Mouse (Mus musculus) stomach, embryonic 14.5 days (tissue): Measurements from ENCODE around the gene Elf1. TPM values are rescaled to one million over a fixed set of nuclear protein-coding genes. Genes with fewer than 3 reads are reported as not detected.

ENCODE experiments used
- ATAC-seq: fragments of 200-750 bp; cut with Nextera tagmentation; 2 replicates; pipeline ENCODE4 v1.8.0; 2017; ENCODE audit warnings: low read depth, moderate TSS enrichment; ENCODE audit not compliant: insufficient number of reproducible peaks, insufficient read depth, low FRiP score
- H3K27ac ChIP-seq: fragments of 300-500 bp; sonication (generic); 2 replicates; pipeline ENCODE4 v1.5.1; 2014; ENCODE audit warnings: mild to moderate bottlenecking, low read length, moderate library complexity, mixed read lengths
- H3K27me3 ChIP-seq: fragments of 300-500 bp; sonication (generic); 2 replicates; pipeline ENCODE4 v1.6.1; 2014; ENCODE audit warnings: low read length, control low read depth, mixed read lengths; ENCODE audit not compliant: control insufficient read depth, insufficient read depth
- H3K36me3 ChIP-seq: fragments of 300-500 bp; sonication (generic); 2 replicates; pipeline ENCODE4 v1.6.1; 2014; ENCODE audit warnings: mild to moderate bottlenecking, control low read depth, low read length, moderate library complexity, mixed read lengths; ENCODE audit not compliant: control insufficient read depth, insufficient read depth
- H3K4me1 ChIP-seq: fragments of 300-500 bp; sonication (generic); 2 replicates; pipeline ENCODE4 v1.6.1; 2014; ENCODE audit warnings: low read length, control low read depth, mixed read lengths; ENCODE audit not compliant: control insufficient read depth, insufficient read depth
- H3K4me2 ChIP-seq: fragments of 300-500 bp; sonication (generic); replicated peaks from 2 replicates; pipeline ENCODE4 v1.6.1; 2014; ENCODE audit warnings: low read depth, low read length, control low read depth
- H3K4me3 ChIP-seq: fragments of 300-500 bp; sonication (generic); 2 replicates; pipeline ENCODE4 v1.5.1; 2014; ENCODE audit warnings: low read depth, low read length, control low read depth
- H3K9ac ChIP-seq: fragments of 300-500 bp; sonication (generic); replicated peaks from 2 replicates; pipeline ENCODE4 v1.6.1; 2014; ENCODE audit warnings: low read depth, mild to moderate bottlenecking, control low read depth, low read length, moderate library complexity, mixed read lengths
- H3K9me3 ChIP-seq: fragments of 300-500 bp; sonication (generic); 2 replicates; pipeline ENCODE4 v1.6.1; 2016; ENCODE audit warnings: low read depth, low read length, control low read depth; ENCODE audit not compliant: control insufficient read depth
- WGBS: fragments of 180-500 bp; shearing (Covaris S2); extraction: QIAGEN DNeasy Blood & Tissue Kit; methylation state at CpG from one replicate; pipeline ENCODE4 v1.1.7; 2014; 5-methylcytosine and 5-hydroxymethylcytosine counted together
- polyA plus RNA-seq: library from polyadenylated mRNA; unstranded; fragments of >200 nt; fragmentation: Nextera tagmentation; extraction: Ambion mirVana; gene quantifications from 2 replicates; pipeline ENCODE4 v1.2.1, GENCODE M21; 2014

The Elf1 gene
- polyA plus RNA-seq, 1 experiment from 2014 or later = 25.8 TPM

DNA sequence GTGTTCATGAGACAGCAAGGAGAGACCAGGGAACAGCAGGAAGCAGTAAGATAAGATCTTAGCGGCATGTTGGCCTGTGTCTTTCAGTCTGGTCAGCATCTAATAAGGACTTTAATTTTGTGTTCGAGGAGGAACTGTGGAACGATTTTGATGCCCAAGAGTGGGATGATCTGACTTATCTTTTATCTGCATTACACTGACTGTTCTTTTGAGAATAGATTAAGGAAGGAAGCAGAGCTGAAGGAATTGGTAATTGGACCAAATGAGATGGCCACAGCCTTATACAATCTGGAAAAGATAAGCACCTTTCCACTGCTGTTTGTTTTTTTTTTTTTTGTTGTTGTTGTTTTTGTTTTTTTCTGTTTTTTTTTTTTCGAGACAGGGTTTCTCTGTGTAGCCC is 19.8 kb downstream of the Elf1 start:
- Histone ChIP-seq H3K27ac (no peak overlapping the region), H3K4me3 (no peak overlapping the region), H3K27me3 (no peaks in the 10 kb centered on the region), H3K36me3 (no peaks in the 10 kb centered on the region), H3K9ac (no peak overlapping the region), H3K4me1 (0 out of 2 replicates have a peak, but pooled peaks cover 4% of the 10 kb centered on the region), H3K4me2 (no peak overlapping the region), H3K9me3 (no peaks in the 10 kb centered on the region; the same call in 1 of the 2 replicates)
- 86% methylated on average over 4 of the region's 4 CpGs for WGBS
- ATAC-seq = no peak

DNA sequence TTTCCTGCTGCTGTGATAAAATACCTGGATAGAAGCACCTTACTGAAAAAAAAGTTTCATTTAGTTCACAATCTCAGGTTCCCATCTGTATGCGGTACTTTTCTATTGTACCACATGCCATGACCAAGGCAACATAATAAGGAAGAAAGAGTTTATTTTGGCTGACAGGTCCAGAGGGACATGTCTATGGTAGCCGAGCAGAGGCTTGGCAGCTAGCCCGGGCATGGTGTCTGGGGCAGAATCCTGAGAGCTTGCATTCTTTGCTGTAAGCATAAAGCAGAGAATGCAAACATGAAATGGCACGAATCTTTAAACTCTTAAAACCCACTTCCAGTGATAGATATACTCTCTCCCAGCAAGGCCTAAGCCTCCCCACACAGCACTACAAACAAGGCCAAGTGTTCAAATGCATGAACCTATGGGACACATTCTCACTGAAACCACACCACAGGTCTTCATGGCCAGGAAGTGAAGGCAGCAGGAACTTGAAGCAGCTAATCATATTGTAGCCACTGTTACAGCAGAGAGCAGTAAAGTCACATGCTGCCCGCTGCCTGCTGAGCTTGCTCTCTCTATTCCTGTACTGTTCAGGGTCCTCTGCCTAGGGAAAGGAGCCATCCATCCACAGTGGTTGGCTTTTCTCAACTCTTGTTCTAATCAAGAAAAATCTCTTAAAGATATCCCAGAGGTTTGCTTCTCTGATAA is 22.5 kb downstream of the Elf1 start:
- Histone ChIP-seq H3K36me3 (no peaks in the 10 kb centered on the region), H3K27ac (no peak overlapping the region), H3K9me3 (no peaks in the 10 kb centered on the region; the same call in 1 of the 2 replicates), H3K4me2 (no peak overlapping the region), H3K4me1 (0 out of 2 replicates have a peak, but pooled peaks cover 4% of the 10 kb centered on the region), H3K9ac (no peak overlapping the region), H3K4me3 (no peak overlapping the region), H3K27me3 (no peaks in the 10 kb centered on the region)
- WGBS = 54% methylated on average over 5 of the region's 5 CpGs
- ATAC-seq = no peak

- no peak overlapping the region for H3K27ac ChIP-seq
These were observed 23.4 kb downstream of the Elf1 start for GRCm38 (mm10) chr14:79504246-79505006.

GRCm38 (mm10) chr14:79506207-79506606 is 25.2 kb downstream of the Elf1 start:
- Histone ChIP-seq H3K4me2 (no peak overlapping the region), H3K9me3 (no peaks in the 10 kb centered on the region; the same call in 1 of the 2 replicates), H3K4me1 (0 out of 2 replicates have a peak, but pooled peaks cover 4% of the 10 kb centered on the region), H3K27ac (no peak overlapping the region), H3K9ac (no peak overlapping the region), H3K4me3 (no peak overlapping the region), H3K36me3 (no peaks in the 10 kb centered on the region), H3K27me3 (no peaks in the 10 kb centered on the region)
- WGBS = 74% methylated on average over 9 of the region's 9 CpGs
- peak; percentile 79; the same call in 1 of the 2 replicates for ATAC-seq

More at GRCm38 (mm10) chr14:79504246-79505006, 23.4 kb downstream of the Elf1 start:
- H3K4me1 ChIP-seq = 0 out of 2 replicates have a peak, but pooled peaks cover 4% of the 10 kb centered on the region
- H3K4me2 ChIP-seq = no peak overlapping the region
- H3K27me3 ChIP-seq = no peaks in the 10 kb centered on the region
- ATAC-seq = no peak
- no peak overlapping the region for H3K4me3 ChIP-seq
- H3K9me3 ChIP-seq = no peaks in the 10 kb centered on the region; the same call in 1 of the 2 replicates
- WGBS = 78% methylated on average over 7 of the region's 7 CpGs
- H3K36me3 ChIP-seq = no peaks in the 10 kb centered on the region
- H3K9ac ChIP-seq = no peak overlapping the region

GRCm38 (mm10) chr14:79507846-79508245 is 26.9 kb downstream of the Elf1 start:
- 52% methylated on average over 1 of the region's 1 CpGs for WGBS
- no peak for ATAC-seq
- Histone ChIP-seq H3K9ac (no peak overlapping the region), H3K27me3 (no peaks in the 10 kb centered on the region), H3K4me1 (0 out of 2 replicates have a peak, but pooled peaks cover 4% of the 10 kb centered on the region), H3K36me3 (no peaks in the 10 kb centered on the region), H3K4me3 (no peak overlapping the region), H3K4me2 (no peak overlapping the region), H3K27ac (peak overlapping the region; percentile 18; the same call in 1 of the 2 replicates), H3K9me3 (no peaks in the 10 kb centered on the region)

DNA sequence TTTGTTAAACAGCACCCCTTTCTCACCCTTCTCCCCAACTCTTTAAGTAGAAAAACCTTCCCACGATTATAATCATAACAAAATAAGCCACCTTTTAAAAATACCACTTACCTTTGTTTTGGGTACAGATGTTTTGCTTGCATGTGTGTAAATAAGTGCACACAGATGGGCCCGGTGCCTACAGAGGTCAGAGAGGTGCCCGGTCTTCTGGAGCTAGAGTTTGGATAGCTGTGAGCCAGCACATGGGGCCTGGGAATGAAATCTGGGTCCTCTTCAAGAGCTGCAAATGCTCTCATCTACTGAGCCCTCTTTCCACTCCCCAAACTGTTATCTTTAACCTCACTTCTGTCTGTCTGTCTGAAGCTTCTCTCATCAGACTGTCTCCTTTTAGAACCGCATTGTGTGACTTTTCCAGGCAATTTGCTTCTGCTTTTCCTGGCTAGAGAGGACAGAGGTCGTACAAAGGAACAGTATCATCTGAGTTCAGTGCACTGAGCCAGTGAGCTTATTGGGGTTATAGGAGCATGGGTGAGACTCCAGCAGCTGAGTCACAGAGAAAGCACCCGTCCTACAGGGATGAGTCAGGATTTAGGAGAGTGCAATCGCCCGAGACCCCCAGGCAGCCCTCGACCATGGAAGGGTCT is 27.8 kb downstream of the Elf1 start:
- Histone ChIP-seq H3K9ac (no peak overlapping the region), H3K36me3 (no peaks in the 10 kb centered on the region), H3K4me1 (0 out of 2 replicates have a peak, but pooled peaks cover 4% of the 10 kb centered on the region), H3K27me3 (no peaks in the 10 kb centered on the region), H3K27ac (no peak overlapping the region), H3K9me3 (no peaks in the 10 kb centered on the region), H3K4me2 (no peak overlapping the region), H3K4me3 (no peak overlapping the region)
- 78% methylated on average over 9 of the region's 9 CpGs for WGBS
- no peak for ATAC-seq

DNA sequence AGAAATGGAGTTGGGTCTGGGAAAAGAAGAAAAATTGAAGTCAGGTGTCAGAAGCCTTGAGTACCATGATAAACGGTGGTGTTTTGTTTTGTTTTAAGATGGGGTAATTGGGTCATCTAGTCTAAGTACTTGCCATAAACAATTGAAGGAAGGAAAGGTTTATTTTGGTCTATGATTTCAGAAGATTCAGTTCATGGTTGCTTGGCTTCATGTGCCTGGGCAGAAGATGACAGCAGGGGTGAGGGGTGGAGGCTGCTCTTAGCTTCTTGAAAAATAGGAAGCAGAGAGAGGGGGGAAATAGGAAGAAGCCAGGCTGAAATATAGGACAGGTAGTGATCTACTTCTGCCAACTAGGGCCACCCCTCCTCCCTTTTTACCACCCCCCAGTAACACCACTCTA is 30.5 kb downstream of the Elf1 start:
- Histone ChIP-seq H3K4me2 (no peak overlapping the region), H3K36me3 (no peaks in the 10 kb centered on the region), H3K4me1 (no peaks in the 10 kb centered on the region), H3K9ac (no peak overlapping the region), H3K27me3 (no peaks in the 10 kb centered on the region), H3K27ac (no peak overlapping the region), H3K4me3 (no peak overlapping the region), H3K9me3 (no peaks in the 10 kb centered on the region)
- 77% methylated on average over 1 of the region's 1 CpGs for WGBS
- no peak for ATAC-seq

GRCm38 (mm10) chr14:79513951-79514350 is 33.0 kb downstream of the Elf1 start:
- no peak for ATAC-seq
- no peak overlapping the region for H3K27ac ChIP-seq
- no peaks in the 10 kb centered on the region for H3K27me3 ChIP-seq
- H3K9ac ChIP-seq = no peak overlapping the region
- H3K4me3 ChIP-seq = no peak overlapping the region
- no peak overlapping the region for H3K4me2 ChIP-seq
- H3K4me1 ChIP-seq = peaks cover 3% of the 10 kb centered on the region; the same call in 1 of the 2 replicates
- no peaks in the 10 kb centered on the region for H3K9me3 ChIP-seq
- WGBS = 71% methylated on average over 2 of the region's 2 CpGs
- H3K36me3 ChIP-seq = no peaks in the 10 kb centered on the region
